Mouse (Mus musculus) left cerebral cortex, adult 9 months (tissue): ENCODE results near the gene Ccdc24.

ENCODE experiments used
- DNase-seq, 2 experiments: peaks; one replicate each; pipeline ENCODE4 v3.0.0; 2022; ENCODE audit warnings: low spot score in 2 of 2

The Ccdc24 gene

GRCm38 (mm10) chr4:117891738-117892161 lies 19.4 kb upstream of the Ccdc24 start, which contains the start of gene Dph2:
TSS of gene Dph2 (minus strand) at chr4:117892032.
- DNase-seq, result peak; percentile 78 to 88

DNA sequence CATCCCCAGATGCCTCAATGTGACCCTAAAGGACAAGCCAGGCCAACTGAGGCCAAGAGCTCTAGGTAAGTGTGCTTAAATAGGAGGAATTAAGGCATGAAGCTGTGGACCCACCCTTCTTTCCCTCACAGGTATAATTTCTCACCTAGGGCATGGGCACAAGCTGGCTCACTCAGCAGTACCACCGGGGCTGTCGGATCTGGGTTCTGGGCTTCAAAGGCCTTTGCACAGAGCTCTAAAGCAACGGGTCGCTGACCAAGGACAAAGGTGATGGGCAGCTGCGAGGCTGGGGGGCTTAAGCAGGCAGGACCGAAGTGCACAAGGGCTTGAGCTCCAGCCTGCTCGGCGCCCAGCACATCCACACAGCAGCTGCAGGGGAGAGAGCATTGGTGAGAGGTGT lies 18.4 kb upstream of the Ccdc24 start:
- no peak for DNase-seq

DNA sequence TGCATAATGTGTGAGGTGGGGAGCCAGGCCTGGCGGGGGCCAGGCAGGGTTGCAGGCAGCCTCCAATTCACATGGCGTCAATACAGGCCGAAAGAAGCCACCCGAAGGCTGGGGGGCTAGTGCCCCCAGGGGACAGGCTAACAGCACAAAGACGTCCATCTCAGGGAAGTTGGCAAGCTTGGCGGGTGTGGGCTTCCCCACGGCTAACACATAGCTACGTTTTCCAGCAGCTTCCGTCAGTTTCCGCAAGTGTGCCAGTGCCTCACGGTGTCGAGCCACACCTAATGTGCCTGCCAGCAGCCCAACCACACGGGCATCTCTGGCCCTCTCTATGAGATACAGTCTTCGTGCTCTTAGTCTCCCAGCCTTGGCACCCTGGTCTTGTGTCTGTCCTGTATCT lies 17.7 kb upstream of the Ccdc24 start:
- no peak for DNase-seq

- no peak for DNase-seq
Measured at GRCm38 (mm10) chr4:117889471-117889870, 17.1 kb upstream of the Ccdc24 start.

DNA sequence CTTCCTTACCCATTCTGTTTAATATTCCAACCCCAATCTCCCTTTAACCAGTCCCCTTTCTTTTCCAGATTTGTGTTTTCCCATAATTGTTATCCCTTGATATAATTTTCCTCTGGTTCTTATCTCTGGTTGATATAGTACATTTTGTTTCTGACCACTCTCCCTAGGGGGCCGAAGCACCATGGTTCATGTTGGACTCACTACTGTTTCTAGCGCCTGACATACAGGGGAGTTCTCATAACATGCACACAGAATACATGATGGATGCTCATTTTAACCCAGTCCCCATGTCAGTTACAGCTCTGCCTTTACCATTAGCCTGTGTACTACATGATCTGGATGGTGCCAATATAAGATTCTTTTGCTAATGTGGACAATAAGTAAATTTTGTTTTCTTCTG lies 15.6 kb upstream of the Ccdc24 start:
- no peak for DNase-seq

DNA sequence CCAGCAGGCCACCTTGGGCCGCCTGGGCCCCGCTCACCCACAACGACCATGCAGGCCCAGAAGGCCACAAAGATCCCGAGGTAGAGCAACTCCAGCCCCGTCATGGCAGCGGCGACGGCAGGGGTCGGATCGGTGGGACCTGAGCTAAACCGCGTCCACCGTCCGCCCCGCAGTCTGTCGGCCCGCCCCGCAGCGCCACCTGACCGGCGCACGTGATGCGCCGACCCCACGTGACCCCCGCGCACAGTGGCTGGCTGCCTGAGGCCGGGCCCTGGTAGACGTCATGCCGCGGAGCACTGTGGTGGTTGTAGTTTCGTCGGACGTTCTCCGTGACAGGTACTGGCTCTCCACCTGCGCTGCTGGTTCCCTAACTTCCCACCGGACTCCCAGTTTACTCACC lies 14.8 kb upstream of the Ccdc24 start, which contains the start of gene Atp6v0b:
Atp6v0b (minus strand) TSS at position 201 of the 400 bp plus-strand sequence.
- DNase-seq, result peak; percentile 85 to 95

- DNase-seq, result no peak
Measured at GRCm38 (mm10) chr4:117886644-117887043, 14.3 kb upstream of the Ccdc24 start.

- no peak for DNase-seq
Measured at GRCm38 (mm10) chr4:117885994-117886393, 13.6 kb upstream of the Ccdc24 start.

GRCm38 (mm10) chr4:117885093-117885492 lies 12.7 kb upstream of the Ccdc24 start:
- no peak for DNase-seq

- DNase-seq, result no peak
Measured at GRCm38 (mm10) chr4:117884146-117884545, 11.8 kb upstream of the Ccdc24 start.

DNA sequence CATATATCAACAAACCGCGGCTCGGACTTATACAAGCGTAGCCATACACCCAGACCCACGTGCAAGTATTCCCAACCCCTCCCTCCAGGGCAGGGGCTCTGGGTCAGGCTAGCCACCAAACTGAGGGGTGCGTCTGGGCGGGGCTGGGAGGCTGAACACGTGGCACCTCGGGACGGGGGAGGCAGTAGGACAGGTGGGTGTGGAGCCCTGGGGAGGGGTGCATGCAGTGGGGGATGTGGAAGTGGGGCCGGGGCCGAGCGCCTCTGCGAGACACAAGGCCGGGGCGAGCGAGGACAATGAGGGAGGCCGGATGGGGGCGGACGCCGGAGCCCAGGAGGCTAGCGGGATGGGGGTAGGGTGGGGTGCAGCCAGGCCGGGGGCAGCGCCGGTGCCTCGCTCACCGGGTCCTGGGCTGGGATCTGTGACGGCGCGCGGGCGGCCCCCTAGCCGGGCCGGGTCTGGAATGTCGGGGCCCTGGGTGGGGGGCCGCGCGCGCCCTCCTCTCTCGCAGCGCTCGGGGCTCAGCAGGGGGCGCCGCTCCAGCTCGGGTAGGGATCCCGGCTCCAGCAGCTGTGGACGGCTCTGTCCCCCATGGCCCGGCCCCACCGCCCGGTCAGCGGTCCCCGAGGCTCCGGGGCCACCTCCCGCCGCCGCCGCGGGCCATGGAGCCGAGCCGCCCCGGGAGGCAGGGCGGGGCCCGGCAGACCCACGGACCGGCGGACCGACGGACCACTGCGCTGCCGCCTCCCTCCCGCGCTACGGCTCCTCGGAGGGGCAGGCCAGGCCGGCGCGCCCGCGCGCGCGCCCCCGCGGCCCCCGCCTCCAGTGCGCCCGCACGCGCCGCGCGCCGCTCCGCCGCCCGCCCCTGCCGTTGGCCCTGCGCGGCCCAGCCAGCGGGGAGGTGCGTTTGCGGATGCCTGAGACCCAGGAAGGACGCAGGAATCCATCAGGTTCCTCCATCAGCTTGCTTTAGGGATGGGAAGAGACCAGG lies 10.6 kb upstream of the Ccdc24 start, which contains the start of gene B4galt2:
B4galt2 (minus strand) TSS at position 787 of the 991 bp plus-strand sequence.
- peak in 1 of 2 experiments; percentile 55 for DNase-seq

DNA sequence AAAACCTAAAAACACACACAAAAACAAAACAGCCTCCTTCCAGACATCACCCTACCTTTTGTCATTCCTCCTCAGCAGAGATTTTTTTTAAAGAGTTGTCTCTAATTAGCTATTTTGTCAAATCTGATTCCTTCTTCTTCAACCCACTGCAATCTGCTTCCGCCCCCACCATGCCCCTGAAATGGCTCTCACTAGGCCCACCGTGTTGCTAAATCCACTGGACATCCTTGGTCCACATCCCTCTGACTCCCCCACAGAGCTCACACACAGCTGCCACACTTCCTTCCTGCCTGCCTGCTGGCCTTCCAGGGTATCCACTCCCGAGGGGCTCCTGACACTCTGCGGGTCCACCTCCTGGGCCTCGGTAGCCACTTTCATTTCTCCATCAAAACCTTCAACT lies 6.3 kb upstream of the Ccdc24 start:
- DNase-seq, result no peak

DNA sequence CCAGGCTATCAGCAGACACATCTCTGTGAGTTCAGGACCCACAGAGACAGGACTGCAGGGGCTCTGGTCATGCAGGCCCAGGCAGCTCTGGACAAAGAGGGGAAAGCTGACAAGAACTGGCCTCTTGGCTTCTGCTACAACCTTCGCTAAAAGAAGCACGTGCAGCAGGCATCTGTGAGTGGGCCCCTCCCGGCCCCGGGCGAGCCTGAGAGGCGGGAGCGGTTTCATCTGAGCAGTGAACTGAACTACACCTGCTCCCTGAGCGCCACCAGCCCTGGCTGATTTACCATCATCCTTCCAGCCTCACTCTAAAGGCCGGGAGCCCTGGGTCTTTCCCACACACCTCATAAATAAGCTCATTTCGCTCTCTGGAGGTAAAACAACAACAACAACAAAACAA lies 5.9 kb upstream of the Ccdc24 start:
- no peak for DNase-seq

- DNase-seq, result no peak
Measured at GRCm38 (mm10) chr4:117873615-117874014, 1.3 kb upstream of the Ccdc24 start.

DNA sequence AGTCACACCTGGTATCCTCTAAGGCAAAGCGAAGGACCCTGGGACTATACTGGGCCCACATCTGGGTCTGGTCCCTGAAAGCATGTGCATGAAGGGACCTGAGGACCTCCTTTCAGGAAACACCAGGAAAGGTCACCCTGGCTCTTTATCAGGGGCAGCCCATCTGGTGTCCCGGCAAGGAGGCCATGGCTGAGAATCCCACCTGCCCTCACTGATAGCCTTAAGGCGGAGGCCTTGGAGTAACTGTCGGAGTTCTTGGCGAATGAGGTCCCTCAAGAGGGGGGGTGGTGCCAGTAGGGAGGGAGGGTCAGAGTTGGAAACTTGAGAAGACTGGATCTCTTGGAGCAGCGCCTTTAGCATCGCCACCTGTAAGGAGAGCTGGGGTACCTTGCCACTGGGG lies 570 bp downstream of the Ccdc24 start:
- no peak for DNase-seq

DNA sequence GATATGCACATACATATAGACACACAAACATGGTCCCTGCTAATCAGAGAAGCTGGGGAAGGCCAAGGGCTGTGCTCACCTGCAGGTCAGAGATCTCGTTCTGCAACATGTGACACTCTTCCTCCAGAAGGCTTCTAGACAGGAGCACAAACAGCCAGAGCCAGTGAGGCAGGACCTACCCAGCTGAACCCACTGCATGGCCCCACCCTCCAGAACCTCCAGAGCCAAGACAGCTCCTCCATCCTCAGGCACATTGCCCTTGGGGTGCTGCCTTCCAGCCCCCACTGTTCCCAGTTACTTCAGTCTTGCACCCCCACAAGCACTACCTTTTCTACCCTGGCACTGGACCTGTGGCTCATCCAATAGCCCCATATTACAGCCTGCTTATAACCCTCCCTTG lies 1.9 kb downstream of the Ccdc24 start:
- no peak for DNase-seq

GRCm38 (mm10) chr4:117869317-117869716 lies 3.0 kb downstream of the Ccdc24 start:
- no peak for DNase-seq

GRCm38 (mm10) chr4:117867823-117868222 lies 4.5 kb downstream of the Ccdc24 start:
- no peak for DNase-seq

DNA sequence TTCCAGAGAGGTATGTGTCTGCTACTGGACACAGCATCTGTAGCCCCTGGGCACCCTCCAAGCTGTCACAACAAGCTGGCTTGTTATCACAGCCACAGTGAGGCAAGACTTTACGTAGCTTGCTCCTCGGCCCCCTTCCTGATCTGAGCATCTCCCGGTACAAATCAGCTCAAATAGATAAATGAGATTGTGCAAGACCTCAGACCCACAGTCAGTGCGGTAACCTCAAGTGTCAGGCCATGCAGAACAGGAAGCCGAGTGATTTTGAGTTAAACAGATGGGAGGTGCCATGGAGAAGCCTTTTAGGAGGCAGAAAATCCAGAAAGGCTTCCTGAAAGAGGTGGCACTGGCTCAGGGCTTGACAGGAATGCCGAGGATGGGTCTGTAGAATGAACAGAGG lies 5.4 kb downstream of the Ccdc24 start:
- DNase-seq, result no peak

DNA sequence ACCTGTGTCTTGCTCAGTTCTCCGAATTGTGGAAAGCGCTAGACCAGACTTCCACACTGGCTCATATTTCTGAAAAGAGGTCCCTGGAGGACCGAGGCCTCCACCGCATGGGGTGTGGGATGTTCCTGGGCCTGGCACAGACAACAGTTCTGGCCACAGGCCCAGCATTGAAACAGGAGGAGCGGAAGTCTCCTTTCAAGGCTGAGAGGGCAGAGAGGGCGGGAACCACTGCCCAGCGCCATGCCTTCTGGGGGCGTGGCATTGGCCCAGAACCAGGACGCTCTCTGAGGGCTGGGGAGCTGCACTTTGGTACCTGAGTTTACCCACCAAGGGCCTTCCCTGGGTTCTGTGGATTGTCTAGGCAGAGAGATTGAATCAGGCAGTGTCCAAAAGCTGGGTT lies 6.3 kb downstream of the Ccdc24 start:
- no peak for DNase-seq

- DNase-seq, result peak in 1 of 2 experiments; percentile 69
Measured at GRCm38 (mm10) chr4:117862823-117863222, 9.5 kb downstream of the Ccdc24 start.

- no peak for DNase-seq
Measured at GRCm38 (mm10) chr4:117860570-117860969, 11.8 kb downstream of the Ccdc24 start.

- DNase-seq, result peak in 1 of 2 experiments; percentile 57
Measured at GRCm38 (mm10) chr4:117858794-117859193, 13.6 kb downstream of the Ccdc24 start.
